Mouse (Mus musculus) erythroid progenitor cell, adult 5-6 weeks (primary cell): ENCODE measurements around the gene St3gal5. TPM values are rescaled to one million over a fixed set of nuclear protein-coding genes. Genes with fewer than 3 reads are reported as not detected.

Source experiments
- ATAC-seq: replicated peaks from 2 replicates; pipeline ENCODE4 v1.8.0; 2016; ENCODE audit warnings: moderate number of reproducible peaks, mild to moderate bottlenecking, moderate TSS enrichment, inconsistent platforms; ENCODE audit not compliant: poor library complexity, low FRiP score, severe bottlenecking
- total RNA-seq, 2 experiments: library from RNA; stranded (forward) in 1 of 2; stranded (reverse) in 1 of 2; fragments of 150-400 nt in 1 of 2; fragments of 186-747, 209-891 nt in 1 of 2; gene quantifications; 2 replicates each; pipeline versions ENCODE4 v1.2.3 to v1.2.4; 2015 to 2017; ENCODE audit warnings: low replicate concordance in 2 of 2

St3gal5 gene
- total RNA-seq, 2 experiments from 2014 or later = 226 to 263 TPM

DNA sequence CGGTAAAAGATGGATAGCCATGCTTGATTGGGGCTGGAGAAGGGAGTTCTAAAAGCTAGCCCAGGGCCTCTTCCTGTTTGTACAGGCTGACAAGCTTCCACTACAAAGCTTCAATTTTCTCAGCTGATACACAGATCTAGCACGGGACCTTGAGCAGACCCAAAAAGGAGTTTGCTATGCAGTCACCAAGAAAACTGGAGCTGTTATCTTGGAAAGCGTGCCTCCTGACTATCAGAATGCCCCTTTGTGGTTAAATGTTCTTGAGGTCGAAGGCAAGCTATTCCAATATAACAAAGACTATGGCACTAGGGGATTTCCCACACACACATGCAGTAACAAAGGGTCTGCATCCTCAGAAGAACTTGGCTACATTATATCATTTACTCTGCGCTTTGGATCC is 1.2 kb upstream of the St3gal5 start:
- no peak for ATAC-seq

DNA sequence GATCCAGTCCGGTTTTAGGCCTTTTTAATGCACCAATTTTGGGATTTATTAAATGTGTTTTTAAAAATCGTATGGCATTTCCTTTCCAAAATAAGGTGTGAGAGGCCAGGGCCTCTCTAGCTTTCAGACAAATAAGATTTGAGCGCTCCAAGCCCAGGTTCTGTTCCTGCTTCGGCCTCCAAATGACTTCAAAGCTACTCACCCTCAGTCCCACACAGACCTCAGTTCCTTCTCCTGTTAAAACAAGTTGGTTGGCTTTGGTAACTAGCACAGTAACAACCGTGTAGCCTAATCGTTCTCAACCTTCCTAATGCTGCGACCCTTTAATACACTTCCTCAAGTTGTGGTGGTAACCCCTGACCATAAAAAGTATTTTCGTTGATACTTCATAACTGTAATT is 723 bp upstream of the St3gal5 start:
- ATAC-seq = no peak

DNA sequence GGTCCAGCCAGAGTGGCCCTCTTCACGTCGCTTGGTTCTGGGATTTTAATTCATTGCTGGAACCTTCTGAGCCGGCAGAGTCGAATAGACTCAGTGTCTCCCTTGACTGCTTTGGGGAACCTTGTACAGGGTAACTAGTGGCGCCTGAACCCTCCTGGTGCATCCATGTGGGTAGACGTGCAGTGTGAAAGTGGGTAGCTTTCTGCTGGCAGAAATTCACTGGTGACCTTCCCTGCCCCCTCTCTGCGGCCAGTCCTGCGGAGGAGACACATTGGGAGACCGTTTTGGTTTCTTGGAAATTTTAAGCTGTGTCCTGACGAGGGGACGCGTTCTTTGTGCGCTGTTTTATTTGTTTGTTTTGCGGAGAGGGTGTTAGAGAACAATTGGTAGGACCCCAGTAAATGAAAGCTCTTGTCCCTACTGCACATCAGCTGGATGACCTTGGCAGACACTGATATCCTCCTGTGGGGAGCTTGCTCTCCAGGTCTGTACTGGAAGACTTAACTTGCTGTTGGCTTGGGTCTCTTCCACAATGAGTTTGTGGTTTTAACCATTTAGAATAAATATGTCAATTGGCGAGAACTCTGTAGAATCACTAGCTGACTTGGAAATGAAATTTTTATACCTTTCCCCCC is 746 bp downstream of the St3gal5 start:
- ATAC-seq = no peak

DNA sequence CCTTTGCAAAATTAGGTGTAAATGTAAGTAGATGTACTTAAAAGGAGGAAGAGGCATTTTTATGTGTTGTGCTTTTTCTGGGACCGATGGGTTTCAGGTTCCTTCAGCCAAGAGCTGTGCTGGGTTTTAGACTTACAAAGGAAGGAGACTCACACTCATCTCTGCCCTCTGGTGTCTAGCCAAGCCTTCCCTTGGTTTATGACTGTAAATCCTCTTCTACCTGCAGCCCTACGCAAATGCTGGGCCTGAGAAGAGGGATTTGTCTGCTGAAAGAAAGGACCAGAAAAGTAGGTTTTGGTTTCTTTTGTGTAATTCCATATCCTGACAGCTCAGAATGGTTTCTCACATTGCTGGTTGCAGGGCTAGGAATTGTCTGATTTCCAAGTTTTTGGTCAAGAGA is 1.3 kb downstream of the St3gal5 start:
- 0 out of 2 replicates have a peak, but pooled peaks have one; percentile 21 for ATAC-seq

- ATAC-seq = no peak; the same call in 1 of the 2 replicates
Observed at GRCm38 (mm10) chr6:72099281-72099680, 1.9 kb downstream of the St3gal5 start.

DNA sequence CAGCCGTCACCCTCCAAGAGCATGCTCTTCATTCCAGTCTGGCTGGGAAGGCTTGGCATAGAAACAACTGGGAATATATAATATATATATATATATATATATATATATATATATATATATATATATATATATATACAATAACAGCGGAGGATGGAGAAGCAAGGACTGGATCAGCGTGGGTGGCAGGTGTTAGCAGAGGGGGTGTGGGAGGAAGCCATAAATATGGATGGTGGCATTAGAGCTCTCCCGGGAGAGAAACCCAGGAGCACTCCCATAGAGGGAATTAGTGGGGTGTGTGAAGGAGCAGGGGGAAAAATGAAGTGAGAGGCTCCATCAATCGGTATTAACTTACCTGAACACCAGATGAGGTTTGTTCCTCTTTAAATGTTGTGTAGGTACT is 2.8 kb downstream of the St3gal5 start:
- no peak for ATAC-seq

DNA sequence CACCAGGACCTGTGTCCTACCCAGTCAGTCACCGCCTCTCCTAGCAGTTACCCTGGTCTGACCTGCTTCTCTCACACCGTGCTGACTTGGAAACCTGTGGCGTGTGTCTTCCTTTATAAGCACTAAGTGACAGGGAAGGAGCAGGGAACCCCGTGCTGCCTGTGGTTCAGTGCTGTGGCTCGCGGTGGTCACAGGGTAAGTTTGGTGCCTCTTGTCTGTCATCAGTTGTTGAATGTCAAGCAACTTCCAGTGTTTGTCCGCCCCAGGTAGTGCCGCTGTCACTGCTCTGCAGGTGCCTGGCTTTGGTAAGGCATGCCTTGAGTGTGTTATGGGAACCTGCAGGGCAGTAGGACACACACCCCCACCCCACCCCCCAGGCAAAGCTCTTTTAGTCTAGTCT is 3.5 kb downstream of the St3gal5 start:
- no peak for ATAC-seq

DNA sequence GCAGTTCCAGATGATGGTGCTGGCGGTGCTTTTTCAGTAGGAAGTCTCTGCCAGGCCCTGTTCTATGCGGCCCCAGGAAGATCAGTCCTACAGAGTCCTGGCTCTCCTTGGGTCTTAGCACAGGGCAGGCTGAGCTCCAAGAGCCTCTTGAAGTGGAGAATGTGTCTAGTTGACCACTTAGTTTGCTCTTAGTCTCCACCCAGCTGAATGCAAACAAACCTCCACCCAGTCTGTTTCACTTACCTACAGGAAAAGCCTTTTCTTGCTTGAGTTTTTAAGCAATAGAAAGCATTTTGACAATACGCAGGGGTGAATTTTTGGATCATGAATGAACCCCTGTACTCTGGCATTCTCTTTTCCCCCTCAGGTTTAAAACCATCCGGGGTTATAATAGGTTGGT is 4.0 kb downstream of the St3gal5 start:
- no peak for ATAC-seq

GRCm38 (mm10) chr6:72102066-72102465 is 4.7 kb downstream of the St3gal5 start:
- ATAC-seq = peak; percentile 56

DNA sequence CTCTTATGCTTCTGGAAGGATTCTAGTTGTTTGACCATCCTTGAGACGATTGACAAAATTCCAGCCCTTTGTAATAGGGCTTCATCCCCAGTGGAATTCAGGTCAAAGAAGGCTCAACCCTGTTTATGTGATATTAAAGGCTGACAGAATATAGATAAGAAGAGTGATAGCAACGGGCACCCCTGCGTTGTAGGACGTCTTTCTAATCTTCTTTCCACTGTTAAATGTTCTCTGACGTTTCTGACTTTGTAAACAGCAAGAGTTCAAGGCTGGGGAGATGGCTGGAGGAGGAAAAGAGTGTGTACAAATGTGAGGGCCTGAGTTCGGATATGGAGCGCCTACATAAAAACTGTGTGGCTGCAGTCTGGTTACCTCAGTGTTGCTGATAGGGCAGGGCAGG is 7.1 kb downstream of the St3gal5 start:
- no peak for ATAC-seq

DNA sequence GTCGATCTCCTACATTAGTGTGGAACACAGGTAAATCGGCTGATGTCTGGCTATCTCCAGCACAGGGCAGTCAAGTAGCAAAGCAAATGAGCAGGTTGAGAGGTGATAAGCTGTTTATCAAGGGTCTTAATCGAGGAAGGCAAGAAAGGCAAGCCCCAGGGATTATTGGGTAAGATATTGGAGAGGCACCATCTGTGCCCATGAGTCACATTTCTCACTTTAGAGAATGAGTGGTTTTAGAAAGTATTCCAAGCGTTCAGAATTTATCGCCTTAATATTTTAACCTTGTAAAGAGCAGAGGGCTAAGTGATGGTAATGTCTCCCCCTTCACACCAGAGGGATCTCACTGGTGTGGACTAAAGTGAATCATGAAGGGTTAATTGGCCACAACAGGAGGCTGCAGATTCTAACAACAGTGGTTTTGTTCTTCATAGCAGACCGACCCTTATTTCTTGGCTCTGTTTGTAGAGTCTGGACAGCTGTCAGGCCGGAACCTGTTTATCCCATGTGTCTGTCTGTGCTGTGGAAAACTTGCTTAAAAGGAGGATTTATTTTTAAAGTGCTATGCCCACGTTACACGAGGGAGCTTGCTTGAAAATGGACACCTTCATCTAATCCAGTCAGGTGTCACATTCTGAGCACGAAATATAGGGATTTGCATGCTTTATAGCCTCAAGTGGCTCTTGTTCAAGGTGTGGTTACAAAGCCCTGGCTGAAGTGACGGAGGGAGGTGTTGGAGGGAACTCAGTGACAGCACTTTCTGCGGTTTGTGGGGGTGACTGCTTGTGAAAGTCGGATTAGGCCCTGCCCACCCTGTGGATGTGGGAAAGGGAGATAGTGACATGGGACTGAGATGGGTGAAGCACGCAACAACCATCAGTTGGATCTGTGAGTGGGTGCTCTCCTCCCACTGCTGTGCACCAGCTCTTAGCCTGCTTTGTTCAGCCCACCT is 11.8 kb downstream of the St3gal5 start:
- peak; percentile 92 for ATAC-seq

GRCm38 (mm10) chr6:72110577-72110976 is 13.2 kb downstream of the St3gal5 start:
- ATAC-seq = no peak

DNA sequence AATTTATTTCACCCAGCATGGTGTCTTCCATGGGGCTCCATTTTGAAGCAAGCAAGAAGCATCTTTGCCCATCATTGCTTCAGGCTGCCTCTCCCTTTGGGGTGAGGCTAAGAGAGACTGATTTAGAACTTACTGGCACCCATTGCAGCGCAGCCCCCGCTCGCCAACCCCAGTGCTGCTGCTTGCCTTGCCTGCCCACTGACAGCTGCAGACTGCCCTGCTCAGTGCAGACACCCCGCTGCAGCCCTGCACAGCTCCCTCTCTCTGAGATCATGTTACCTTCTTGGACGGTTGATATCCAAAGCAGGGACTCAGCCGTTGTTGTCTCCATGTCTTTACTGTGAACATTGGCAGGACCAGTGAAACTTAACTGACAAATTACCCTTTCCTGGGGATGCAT is 15.2 kb downstream of the St3gal5 start:
- no peak for ATAC-seq

- no peak for ATAC-seq
Observed at GRCm38 (mm10) chr6:72113093-72113702, 15.8 kb downstream of the St3gal5 start.

- ATAC-seq = no peak
Observed at GRCm38 (mm10) chr6:72114902-72115301, 17.5 kb downstream of the St3gal5 start.

- ATAC-seq = no peak
Observed at GRCm38 (mm10) chr6:72117322-72117968, 20.1 kb downstream of the St3gal5 start.

- ATAC-seq = no peak
Observed at GRCm38 (mm10) chr6:72119870-72120269, 22.5 kb downstream of the St3gal5 start.

- no peak for ATAC-seq
Observed at GRCm38 (mm10) chr6:72121301-72121700, 23.9 kb downstream of the St3gal5 start.

DNA sequence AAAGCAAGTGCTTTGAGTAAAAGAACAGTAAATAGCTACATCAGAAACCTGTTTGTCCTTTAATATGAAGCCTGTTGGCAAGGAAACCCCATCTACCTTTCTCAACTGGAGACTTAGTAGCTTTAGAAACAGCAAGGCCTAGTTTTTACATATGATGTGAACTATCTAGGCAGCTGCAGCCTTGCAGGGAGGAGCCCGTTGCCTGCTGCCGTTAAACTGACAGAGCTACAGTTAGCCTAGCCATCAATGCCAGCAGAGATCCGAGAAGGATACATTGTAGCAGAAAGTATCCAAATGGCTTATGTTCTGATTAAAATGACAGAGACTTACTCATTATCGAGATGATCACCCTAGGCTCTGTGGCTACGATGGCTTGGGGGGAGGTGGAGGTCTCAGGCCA is 25.1 kb downstream of the St3gal5 start:
- no peak for ATAC-seq
